Mouse (Mus musculus) layer of hippocampus, adult 9-10 months (tissue): ENCODE measurements around the gene Tmem30c.
"Not testable (repeated sequence)": the region's sequence is repeated elsewhere in the genome, so short reads cannot be mapped to it uniquely, and the experiment has no call there.

Experiments used
- DNase-seq: peaks from one replicate; pipeline ENCODE4 v3.0.0; 2022; ENCODE audit warnings: low spot score

Tmem30c gene

DNA sequence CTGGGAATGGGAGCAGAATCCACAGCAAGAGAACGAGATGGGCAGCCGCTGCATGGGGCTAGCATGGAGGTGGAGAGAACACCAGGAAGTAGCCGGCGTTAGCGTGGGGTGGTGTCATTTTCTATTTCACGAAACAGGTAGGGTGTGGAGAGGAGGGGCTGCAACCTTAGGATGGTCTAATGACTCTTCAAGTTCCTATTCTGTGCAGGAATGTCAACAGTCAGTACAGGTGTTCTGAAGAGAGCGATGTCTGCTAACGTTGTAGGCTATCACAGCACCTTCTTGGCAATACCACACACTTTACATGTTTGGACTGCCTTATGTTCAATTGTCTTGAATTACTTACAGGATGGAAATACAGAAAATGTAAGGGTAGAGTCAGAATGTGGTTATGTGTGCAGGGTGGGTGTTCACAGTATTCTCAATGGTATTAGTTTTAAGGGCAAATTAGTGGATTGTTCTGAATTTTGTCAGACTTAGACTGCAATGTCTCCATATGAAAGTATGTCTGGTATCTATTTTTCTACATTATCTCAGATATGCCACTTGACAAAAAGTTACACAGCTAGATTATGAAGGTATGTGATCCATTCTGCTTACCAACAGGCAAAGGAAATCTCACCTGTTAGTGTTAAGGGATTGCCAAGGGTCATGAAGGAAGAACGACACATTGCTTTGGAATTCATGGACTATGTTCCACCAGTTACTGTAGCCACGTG, 2.7 kb upstream of the Tmem30c start:
- no peak for DNase-seq

DNA sequence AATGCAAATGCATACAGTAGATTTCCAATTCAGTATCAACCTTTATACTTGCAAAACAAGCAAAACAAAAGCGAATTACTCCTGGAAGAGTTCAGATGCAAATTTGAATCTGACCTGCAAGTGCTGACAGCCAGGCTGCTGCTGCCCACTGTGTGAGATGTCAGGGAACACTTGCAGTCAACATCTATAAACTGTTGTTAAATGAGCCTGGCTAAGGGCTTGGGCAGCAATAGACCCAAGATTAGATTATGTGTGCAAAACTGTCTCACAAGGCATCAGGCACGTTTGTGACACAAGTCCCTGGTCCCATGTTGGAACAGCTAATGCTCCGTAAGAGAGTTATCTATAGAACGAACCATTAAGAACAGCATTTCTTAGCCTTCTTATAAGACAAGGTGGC, 369 bp downstream of the Tmem30c start:
- DNase-seq, result no peak

DNA sequence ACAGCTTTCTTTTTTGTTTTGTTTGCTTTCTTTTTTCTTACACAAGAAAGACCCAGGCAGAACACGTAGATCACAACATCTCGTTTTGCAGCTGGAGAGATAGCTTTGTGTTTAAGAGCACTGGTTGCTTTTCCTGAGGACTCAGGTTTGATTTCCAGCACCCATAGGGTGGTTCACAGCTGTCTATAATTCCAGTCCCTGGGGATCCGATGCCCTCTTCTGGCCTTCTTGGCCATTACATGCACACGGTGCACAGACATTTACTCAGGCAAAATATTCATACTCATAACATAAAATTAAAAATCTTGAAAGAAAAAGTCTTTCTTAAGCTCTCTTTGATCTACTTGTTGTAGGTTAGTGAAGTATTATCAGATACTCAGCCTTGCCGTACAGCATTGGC, 969 bp downstream of the Tmem30c start:
- no peak for DNase-seq

DNA sequence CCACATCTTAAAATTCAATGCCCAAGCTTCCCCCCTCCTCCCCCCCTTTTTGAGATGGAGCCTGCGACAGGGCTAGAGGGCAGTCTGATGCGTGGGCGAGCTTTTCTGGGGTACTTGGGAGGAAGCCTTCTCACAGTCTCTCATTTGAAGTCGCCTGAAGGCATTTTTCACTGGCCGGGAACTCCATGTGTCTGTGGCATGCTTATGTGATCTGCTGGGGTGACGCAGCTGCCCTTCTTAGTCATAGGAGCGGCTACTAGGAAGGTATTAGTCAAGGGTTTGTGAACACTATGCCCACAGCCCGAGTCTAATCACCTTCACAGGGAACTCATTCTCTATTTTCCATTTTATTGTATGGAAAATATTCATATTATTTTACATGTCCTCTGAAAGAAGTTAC, 11.2 kb downstream of the Tmem30c start:
- no peak for DNase-seq

DNA sequence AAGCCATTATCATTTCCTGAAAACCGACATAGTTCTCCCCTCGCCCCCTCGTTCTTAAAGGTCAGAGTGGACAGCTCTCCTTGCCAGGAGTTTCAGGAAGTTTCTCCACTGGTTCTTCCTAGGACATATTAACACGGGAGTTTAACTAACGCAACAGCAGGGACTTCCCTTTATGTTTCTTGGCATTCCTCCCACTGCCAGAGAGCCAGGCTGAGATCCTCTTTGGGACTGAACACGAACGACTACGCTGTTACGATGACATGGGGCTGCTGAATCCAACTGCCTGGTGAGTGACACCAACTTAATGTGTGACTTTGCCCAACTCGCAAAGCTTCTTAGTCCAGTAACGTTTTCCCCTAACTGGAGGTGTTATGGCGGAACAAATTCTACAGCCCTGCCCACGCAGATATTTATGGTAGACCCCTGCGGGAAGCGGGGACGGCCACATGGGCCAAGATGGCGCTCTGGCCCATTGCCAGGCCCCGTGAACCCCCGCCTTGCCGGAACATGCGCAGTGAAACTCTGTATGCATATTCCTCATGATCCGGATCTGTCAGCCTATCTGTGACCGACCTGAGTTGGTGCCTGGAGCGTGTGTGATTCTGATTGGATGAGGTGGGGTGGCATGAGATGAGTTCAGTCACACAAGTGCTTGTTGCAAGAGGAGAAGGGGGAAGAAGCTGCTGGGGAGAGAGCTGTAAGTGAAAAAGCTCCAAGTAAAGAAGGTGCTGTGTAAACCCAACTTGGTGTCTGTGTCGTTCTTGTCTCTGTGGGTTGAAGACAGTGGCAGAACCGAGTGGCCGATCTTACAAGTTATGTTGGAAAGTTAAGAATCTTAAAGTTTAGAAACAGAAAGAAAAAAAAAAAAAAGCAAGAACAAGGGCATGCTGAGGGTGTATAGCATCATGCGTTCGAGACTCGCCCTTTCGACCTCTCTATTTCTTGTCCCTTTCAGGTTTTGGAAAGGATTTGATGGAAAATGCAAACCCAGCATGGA, 12.1 kb downstream of the Tmem30c start:
- no peak for DNase-seq

DNA sequence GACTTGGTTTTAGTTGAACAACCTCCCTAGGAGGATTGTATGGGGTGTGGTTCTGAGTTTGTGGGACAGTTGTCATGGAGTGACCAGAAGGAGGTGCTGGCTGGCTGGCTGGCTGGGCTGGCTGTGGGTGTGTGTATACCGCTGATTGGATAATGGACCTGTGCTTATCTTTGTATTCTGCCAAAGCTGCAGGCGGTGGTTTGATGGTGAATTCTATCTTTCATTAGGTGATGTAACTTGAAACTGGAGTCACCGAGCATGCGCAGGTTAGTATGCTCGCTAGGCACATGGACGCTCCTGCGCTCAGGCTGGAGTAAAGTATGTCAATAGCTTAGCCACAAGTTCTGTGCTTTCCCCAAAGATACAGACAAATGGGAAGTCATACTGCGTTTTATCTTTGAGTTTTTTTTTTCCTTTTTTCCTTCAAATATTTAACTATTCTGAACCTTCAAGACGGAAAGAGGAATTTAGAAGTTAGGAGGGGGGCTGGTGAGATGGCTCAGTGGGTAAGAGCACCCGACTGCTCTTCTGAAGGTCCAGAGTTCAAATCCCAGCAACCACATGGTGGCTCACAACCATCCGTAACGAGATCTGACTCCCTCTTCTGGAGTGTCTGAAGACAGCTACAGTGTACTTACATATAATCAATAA, 13.6 kb downstream of the Tmem30c start:
- no peak for DNase-seq

DNA sequence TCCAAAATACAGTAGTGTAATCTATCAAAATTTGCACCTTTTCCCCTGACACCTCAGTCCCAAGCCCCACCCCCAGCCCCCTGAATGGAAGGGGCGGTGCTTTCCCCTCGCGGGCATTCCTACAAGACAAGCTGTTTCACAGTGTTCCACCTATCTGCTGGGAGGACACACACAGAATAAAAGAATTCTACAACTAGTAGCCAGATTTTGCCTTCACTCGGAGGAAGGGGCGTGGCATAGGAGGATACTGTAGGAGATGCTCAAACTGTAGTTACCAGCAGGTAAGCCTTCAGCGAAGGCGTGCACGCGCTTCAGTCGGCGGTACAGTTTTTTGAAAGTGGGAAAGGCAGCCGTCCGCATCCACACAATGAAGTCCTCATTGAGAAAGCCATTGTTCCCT, 22.9 kb downstream of the Tmem30c start:
- DNase-seq, result no peak

DNA sequence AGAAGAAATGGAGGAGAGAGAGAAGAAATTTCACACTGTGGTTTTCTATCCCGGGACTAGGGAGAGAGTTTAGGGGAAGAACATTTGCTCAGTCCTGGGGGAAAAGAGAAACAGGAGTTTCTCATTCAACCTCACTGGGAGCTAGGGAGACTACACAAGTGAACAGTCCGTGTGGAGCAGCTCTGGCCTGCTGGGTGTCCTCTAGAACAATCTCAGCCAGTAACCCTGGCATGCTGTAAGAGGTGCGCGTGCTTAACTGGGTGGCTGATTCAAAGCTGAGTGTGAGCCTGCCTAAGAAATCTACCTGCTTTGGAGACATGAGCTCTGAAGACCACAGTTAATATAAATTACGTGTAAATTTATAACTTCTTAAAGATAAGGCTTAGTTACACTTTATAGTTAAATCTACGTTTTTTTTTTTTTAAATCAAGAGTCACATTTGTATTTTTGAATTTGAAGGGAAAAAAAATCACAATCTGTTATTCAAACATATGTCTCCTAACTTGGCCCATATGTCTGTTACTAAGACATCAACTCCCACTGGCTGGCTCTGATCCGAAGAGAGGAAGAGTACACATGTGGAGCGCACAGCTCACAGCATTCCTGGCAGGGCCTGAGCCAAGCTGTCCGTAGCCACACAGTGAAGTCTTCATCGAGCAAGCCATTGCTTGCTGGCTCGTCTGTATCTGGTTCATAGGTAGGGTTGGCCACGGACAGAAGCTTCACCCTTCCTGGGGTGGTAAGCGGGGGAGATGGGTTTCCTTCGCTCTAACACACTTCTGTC, 24.4 kb downstream of the Tmem30c start:
- peak; percentile 26 for DNase-seq

DNA sequence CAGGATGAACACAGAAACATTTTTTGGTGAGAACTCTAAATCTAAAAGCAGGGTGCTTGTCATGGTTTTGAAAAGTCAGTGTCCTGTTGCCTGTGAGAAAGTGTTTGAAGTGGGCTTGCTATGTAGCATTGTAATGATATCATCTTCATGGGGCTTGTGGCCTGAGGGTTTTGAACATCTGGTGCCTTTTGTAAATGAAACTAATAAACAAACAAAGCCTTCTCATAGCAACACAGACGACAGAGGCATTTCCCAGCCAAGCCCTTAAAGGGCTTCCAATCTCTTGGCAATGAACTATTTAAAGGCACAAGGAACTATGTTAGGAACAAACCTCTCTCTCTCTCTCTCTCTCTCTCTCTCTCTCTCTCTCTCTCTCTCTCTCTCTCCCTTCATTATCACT, 25.6 kb downstream of the Tmem30c start:
- no peak for DNase-seq

DNA sequence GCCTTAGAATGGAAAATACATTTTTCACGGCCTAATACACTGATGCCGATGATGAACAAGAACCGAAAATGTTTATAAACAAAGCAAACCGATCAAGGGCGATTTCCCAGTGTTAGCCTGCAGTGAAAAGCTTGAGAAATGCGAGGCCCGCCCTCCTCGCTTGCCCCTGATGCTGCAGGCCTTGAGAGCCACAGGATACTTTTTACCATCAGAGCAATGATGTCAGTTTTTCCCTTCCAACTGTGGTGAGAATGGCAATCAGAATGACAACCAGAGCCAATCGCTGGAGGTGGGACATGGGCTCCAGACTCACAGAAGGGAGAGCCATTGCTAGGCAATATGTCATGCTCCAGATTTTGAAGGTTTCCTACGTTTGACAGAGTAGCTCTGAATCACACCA, 32.5 kb downstream of the Tmem30c start:
- no peak for DNase-seq

DNA sequence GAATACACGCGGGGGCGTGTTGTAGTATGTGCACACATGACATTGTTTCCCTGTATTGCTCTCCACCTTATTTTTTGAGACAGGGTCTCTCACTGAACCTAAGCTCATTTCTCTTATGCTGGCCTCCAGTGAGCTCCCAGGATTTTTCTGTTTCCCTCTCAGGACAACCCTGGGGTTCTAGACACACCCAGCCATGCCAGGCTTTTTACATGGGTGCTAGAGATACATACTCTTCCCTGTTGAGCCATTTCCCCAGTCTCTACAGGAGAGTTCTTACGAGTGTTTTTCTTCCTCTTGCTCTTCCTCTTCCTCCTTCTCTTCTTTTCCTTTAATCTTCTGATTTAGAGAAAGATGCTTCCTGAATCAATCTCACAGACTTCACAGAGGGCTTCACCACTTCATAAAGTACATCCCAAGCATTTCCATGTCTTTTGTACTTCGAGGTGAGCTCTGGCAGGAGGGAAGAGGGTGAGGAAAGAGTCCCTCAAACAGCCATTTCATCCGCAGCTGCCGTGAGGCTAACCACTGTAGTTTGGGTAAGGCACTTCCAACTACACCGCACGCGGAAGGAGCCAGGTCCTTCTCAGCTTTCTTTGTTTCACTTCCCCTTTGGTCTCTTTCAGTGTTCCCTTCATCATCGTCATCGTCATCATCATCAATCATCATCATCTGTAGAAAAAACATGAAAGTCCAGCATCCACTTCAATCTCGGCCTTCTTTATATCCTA, 33.1 kb downstream of the Tmem30c start:
- DNase-seq, result no peak

DNA sequence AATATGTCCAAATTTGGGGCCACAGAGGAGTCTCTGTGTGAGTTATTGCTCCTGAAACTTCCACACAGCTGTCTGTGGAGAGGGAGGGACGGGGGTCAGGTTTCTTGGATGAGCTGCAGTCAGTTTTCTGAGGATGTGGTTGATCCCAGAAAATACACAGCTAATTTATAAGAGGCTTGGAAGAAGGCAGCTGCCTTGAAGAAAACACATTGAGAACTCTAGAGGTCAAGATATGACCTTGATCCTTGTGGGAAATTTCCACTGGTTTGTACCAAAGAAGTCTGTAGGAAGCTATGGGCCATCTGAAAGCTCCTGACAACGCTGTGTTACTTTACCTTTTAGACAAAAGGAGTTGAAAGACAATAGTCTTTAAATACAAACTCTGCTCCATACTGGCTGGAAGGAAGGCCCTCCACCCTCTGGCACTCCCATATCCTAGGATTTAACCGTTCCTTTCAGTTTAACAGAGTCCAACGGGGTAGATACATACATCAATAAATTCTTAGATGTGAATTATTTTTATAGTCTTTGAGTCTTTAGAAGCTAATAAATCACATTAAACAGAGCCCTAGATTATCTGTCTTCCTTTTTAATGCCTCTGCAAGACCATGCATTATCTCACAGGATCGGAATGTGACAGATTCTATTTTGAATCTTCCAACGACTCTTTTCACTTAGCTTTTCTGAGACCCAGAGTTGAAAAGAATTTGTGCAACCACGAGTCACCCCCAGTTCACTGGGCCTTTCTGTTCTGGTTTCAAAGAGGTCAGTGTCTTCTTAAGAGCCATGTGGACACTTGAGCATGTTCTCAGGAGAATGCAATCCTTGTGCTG, 40.9 kb downstream of the Tmem30c start:
- DNase-seq, result no peak

DNA sequence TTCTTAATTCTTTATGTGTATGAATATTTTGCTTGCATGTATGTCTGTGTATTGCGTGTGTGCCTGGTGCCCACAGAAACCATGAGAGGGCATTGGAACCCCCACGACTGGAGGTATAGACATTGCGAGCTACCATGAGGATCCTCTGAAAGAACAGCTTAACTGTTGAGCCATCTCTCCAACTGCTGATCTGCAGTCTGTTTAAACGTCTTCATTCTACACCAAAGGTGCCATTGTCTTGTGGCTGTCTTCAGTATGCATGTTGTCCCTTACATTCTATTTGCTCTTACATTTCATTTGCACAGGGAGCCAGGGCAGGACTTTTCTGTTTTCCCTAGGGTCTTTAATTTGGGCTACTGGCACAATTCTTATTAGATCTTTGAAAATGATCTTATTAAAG, 41.7 kb downstream of the Tmem30c start:
- DNase-seq, result no peak

DNA sequence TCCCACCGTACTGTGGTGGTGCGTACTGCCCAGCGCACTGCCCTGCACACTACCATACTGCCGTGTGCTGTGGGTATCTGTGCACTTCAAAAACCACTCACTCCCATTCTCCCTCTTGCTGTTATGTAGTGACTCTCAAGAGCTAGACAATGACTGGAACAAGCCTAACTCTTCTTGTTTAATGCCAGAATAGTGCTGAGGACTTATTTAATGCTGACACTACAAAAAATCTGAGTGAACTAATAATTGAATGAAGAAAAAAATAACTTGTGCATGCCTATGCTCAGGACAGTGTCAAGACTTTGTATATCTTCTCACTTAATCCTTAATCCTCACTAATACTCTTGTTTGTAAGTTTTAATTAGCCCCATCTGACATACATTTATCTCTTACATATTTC, 45.2 kb downstream of the Tmem30c start:
- DNase-seq, result no peak

DNA sequence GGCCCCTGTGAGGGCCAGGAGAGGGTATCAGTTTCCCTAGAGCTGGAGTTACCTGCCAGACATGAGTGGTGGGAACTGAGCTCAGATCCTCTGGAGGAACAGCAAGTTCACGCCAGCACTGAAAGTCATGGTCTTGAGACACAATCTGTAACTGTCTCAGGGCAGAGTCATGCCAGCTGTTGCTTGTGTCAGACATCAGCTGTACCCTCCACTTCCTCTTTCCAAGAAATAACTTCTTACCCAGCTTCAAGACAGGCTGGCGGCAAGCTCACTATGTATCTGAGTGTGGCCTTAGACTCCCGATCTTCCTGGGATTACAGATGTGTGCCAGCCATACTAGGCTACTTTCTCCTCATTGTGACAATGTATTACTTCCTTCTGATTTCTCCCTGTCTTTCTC, 46.1 kb downstream of the Tmem30c start:
- DNase-seq, result no peak

DNA sequence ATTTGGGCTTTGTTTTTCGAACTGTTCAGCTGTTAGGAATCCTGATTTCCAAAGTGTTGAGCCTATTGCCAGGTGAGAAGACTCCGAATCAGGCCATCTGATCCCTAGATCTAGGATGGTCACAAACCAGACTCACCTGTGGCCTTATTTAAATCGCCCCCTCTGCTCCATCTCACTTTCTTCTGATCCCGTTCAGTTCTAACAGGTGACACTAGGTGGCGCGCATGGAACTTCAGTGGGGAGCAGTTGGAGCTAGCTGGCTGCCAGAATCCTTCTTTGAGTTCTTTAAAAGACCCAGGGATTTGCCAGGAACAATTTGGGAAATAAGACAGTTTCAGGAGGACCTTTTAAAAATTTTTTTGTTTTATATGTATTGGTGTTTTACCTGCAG, 48.8 kb downstream of the Tmem30c start:
- DNase-seq, result peak; percentile 72

DNA sequence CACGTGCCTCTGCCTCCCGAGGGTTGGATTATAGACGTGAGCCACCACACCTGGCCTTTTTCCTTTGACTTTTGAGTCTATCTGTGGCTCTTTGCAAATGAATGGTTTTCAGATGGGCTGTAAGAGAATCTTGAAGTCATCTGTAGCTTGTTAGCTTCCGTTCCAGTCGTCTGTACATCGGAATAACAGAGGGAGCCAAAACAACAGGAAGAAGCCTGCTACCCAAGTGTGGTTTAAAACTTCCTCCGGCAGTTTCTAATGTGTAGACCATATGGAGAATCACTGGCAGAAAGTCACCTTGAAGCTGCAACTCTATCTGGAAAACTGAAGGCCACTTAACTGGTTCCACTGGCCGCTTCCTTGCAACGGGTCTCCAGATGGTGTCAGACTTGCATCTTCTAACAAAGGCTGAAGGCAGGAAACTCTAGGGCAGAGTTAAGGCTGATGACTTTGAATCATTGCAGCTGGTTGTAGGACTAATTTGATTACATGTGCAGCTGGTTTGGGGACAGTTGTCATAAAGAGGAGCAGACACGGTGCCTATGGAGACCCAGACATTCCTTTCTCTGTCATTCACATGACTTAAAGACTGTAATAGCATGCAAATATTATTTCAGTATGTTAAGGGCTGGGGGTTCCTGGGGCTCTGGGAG, 49.3 kb downstream of the Tmem30c start:
- DNase-seq, result no peak

DNA sequence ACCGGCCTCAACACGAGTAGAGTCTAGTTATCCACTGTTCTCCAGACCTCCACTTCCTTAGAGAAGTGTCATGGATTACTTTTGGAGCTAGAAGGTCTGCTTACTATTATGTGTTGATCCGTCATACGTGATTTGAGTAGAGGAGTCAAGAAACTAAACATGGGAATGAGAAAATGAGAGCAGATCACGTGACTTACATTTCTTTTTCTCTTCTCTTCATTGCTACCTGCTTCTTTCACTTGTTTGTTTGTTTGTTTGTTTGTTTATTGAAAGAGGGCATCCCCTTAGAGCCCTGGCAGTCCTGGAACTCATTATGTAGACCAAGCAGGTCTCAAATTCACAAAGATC, 49.8 kb downstream of the Tmem30c start:
- no peak for DNase-seq

DNA sequence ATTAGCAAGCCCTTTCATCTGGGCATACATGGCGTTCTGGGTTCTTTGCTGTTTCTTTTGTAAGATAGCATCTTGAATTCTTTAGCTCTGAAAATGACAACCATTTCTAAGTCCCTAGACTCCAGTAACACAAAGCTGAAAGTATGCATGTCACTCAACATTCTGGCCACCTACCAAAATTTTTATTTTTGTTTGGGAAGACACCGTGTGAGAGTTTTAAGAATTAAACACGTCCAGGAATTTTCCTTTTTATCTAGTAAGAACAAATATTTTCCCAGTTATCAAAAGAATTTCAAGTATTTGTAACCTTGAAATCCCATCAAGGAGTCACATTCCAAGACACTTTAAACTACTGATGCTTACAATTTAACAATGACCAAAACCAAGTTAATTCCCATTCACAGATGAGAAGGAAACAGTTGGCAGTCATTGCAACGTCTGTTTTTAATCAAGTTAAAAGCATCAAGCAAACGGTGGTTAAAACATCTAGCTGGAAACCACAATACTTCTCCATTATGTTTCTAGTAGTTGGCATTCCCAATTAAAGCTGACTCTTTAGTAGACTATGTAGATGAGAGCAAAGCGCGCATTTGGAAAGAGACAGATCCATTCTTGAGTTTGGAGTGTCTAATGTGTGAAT, 56.7 kb downstream of the Tmem30c start:
- DNase-seq, result no peak

DNA sequence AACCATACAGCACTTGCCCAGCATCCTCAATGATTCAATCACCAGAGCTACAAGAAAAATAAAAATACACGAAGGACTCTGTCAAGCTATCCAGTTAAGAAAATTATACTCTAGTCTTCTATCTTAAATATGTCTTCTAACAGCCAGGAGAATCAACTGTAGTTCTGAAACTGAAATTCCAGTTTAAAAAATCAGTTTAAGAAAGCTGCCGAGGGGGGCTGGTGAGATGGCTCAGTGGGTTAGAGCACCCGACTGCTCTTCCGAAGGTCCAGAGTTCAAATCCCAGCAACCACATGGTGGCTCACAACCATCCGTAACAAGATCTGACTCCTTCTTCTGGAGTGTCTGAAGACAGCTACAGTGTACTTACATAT, 60.7 kb downstream of the Tmem30c start:
- DNase-seq, result not testable (repeated sequence)
